Mouse (Mus musculus) kidney, postnatal 4 days (tissue): ENCODE measurements around the gene Vmn2r117.
"Not testable (repeated sequence)": the region's sequence is repeated elsewhere in the genome, so short reads cannot be mapped to it uniquely, and the experiment has no call there.

ENCODE experiments used
- DNase-seq, 2 experiments: peaks; one replicate each; pipeline ENCODE4 v3.0.0; 2021; ENCODE audit warnings: mixed read lengths in 2 of 2

Vmn2r117 gene

GRCm38 (mm10) chr17:23479599-23479998, at the start of gene Vmn2r117:
Gene Vmn2r117, minus strand, starts transcription at chr17:23479699.
- DNase-seq = not testable (repeated sequence)

GRCm38 (mm10) chr17:23522941-23523732, 43.6 kb upstream of the Vmn2r117 start:
- DNase-seq = not testable (repeated sequence)

- DNase-seq = no peak
Measured at GRCm38 (mm10) chr17:23518701-23519423, 39.4 kb upstream of the Vmn2r117 start.

- DNase-seq = no peak
Measured at GRCm38 (mm10) chr17:23433150-23433679, 46.3 kb downstream of the Vmn2r117 start.
